Mouse (Mus musculus): ENCODE measurements at regions not wholly inside any gene's neighbourhood (a gene's known extent, or its start where the extent isn't known, plus 50 kb on each side); places are given as distances from the start of the nearest gene placed in this dataset.

DNA sequence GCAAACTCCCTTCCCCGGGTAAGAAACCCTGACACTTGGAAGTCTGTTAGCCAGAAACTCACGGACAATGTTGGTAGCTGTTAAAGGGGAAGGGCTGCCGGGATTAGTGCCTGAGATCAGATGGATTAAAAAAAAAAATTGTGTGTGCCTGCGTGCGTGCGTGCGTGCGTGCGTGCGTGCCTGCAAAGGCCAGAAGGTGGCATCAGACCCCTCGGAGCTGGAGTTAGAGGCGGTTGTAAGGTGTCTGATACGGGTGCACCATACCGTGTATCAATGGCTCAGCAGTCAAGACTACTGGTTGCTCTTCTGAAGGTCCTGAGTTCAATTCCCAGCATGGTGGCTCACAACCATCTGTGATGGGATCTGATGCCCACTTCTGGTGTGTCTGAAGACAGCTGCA lies 59.0 kb upstream of the Ccdc167 start:
- no peak for DNase-seq (ENCODE audit: low spot score in 2 of 2)

DNA sequence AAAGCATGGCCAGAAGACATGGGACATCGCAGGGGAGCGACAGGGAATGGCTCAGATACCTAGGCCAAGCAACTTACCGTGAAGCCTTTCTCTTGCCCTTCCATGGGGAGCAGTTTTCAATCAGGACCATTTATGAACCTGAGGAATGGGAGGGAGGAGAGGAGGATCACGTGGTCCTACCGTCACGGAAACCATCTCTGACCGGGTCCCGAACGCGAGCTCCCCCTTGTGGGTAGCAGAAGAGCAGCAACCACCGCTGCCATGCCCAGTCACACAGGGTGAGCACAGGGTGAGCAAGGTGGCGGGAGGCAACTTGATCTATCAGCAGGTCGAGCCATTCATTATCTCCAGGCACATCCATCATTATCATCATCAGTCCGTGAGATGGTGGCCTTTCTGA lies 56.5 kb upstream of the Ccdc167 start:
- peak in 1 of 2 experiments; percentile 45 for DNase-seq (ENCODE audit: low spot score in 2 of 2)

DNA sequence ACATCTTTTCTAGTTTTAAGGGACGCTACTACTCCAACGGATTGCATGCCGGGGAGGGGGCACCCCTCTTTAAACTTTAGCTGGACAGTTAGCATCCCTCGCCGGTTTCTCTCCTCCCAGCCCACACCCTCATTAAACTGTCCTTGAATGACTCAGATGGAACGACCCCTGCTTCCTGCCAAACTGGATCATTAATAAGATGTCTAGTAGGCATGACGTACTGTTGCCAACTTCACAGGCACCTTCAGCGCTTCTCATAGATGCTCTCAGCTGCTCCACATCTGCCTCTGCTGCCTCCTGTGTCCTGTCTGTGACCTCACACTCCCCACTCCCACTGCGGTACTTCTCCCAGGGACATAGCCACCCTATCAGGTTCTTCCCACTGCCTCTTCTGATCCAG lies 54.1 kb upstream of the Ccdc167 start:
- no peak for DNase-seq (ENCODE audit: low spot score in 2 of 2)

DNA sequence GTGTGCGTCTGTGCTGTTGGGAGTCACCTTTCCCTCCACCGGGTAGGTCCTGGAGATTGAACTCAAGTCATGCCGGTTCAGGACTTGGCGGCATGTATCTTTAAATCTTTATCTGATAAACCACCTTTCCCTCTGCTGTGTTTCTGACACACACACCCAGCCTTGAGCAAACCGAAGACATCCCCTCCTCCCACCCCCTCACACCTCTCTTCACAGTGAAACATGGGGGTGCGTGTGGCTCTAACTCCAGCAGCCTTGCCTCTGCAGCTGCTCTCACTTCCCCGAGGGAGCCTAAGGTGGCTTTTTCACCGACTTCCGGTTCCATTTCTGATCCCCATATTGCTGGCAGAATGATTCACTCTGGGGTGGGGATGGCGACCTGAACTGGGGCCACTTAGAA lies 52.8 kb upstream of the Ccdc167 start:
- DNase-seq (ENCODE audit: low spot score in 2 of 2): peak in 1 of 2 experiments; percentile 15

DNA sequence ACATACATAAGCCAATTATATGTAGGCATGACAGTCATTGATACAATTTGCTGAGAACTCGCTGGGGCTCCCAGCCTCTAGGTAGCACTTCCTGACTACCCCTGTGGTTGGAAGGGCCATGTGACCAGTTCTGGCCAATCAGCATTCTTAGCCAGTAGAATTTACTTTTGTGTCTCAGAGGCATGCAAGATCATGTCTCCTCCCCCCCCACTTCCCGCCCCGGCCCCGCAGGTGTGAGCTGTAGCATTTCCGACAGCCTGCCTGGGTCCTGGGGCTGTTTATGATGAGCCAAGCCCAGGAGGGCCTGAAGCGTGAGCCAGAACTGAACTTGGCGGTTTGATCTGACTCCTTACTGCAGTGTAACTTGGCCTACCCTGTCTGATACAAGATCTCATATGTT lies 52.3 kb upstream of the Ccdc167 start:
- peak; percentile 27 to 38 for DNase-seq (ENCODE audit: low spot score in 2 of 2)

DNA sequence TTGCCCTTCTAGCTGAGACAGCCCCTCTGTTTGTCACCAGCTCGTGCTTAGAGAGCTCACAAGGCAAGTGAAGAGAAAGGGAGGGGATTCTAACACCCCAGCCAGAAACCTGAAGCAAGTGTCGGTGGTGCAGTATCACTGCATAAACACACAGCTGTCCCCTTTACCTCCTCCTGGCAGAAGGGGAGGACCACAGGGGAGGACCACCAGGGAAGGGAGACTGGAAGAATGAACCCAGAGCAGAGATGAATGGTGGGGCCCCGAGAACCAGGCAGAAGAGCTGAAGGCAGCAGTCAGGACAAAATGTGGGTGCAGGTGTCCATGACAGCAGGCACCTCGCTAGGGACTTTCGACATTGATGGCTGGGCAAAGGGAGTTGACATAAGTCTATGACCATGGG lies 51.8 kb upstream of the Ccdc167 start:
- no peak for DNase-seq (ENCODE audit: low spot score in 2 of 2)
